Mouse (Mus musculus): Measurements from ENCODE around the gene Vmn1r168.
"Not testable (repeated sequence)": the region's sequence is repeated elsewhere in the genome, so short reads cannot be mapped to it uniquely, and the experiment has no call there.

DNA sequence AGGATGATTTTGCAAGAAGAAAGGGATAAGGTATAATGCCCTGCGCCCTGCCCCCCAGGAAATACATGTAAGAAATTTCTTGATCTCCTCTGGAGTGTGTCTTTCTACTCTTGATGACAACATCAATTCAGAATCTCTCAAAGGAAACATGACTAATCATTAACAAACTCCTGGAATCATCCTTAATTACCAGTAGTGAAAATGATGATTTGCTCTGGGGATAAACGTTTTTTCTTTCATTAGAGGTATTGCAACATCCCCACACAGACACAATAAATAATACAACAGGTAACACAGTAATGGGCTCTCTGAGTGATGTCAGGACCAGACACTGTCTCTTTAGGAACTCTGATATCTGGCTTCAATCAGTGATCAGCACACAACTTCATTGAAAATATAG is 35.7 kb downstream of the Vmn1r168 start, which contains the start of gene Vmn1r169:
- TF ChIP-seq CTCF, POLR2A (IDR thresholded peaks at IDR 0.05; ENCODE audit: extremely low read depth, insufficient read depth, low read length): not testable (repeated sequence)
